Mouse (Mus musculus): Measurements from ENCODE around the gene Kcna10.

DNA sequence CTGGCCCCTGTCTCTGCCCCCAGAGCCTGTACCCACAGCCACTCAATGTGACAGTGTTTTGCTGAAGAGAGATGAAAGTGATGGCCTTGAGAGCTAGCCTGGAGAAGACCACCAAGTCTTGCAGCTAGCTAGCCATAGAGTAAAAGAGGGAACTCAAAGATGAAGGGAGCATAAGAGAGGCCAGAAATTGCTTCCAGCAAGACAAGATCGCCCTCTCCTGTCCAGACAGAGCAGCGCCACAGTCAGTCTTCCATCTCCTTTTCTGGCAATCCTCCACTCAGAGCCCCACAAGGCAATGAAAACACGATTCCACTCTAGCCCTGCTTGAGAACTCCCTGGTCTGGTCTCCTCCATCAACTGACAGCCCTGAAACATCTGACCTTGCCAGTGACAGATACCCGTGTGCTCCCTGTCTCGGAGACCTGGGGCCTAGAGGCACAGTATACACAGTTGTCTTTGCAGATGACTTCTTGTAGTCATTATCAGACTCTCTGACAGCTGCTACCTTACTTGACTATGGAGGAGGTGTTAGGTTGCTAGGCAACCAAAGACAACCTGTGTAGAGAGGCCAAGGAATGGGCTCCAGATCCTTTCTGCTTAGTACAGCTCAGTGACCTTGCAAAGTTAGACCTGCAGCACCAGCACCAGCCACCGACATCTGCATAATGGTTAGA lies 5.5 kb downstream of the Kcna10 start:
- peak; percentile 62 for TF ChIP-seq CTCF (IDR thresholded peaks at IDR 0.05; ENCODE audit: low read depth)
- no peak for TF ChIP-seq EP300 (IDR thresholded peaks at IDR 0.05; ENCODE audit: low read depth)

Data from liver, postnatal 0 days (tissue).